Mouse (Mus musculus) left cerebral cortex, postnatal 14 days (tissue): ENCODE data around the gene Fam122a. TPM values are rescaled to one million over a fixed set of nuclear protein-coding genes. Genes with fewer than 3 reads are reported as not detected.

Experiments
- DNase-seq, 2 experiments: peaks; one replicate each; pipeline ENCODE4 v3.0.0; 2021 to 2022; ENCODE audit warnings: low spot score in 2 of 2, mixed read lengths in 1 of 2
- intact Hi-C: fragments of 180-260 bp; cut with DNase I; formaldehyde crosslinking; loops from one replicate; pipeline ENCODE4 v1.15.1; 2025
- long read RNA-seq, 2 experiments: library from polyadenylated mRNA; stranded (forward); transcript quantifications; one replicate each; pipeline ENCODE4 v2.0.0; 2021
- total RNA-seq, 2 experiments: library from RNA; stranded (reverse); gene quantifications; 2 replicates each; pipeline ENCODE4 v1.2.3; 2021

Fam122a gene
- total RNA-seq = 10 to 100 TPM; 26.1 to 31.2 TPM
- long read RNA-seq, experiment 1, transcript Fam122a-201 (1 exons, 855 nt) = major isoform, 28 of 28 reads
- long read RNA-seq, experiment 1, partial matches to known transcripts = 0 of 28 reads
- long read RNA-seq, experiment 1, other reads (novel, unspliced or antisense) = 0 of 28 reads
- long read RNA-seq, experiment 2, transcript Fam122a-201 (1 exons, 855 nt) = major isoform, 18 of 18 reads
- long read RNA-seq, experiment 2, partial matches to known transcripts = 0 of 18 reads
- long read RNA-seq, experiment 2, other reads (novel, unspliced or antisense) = 0 of 18 reads

DNA sequence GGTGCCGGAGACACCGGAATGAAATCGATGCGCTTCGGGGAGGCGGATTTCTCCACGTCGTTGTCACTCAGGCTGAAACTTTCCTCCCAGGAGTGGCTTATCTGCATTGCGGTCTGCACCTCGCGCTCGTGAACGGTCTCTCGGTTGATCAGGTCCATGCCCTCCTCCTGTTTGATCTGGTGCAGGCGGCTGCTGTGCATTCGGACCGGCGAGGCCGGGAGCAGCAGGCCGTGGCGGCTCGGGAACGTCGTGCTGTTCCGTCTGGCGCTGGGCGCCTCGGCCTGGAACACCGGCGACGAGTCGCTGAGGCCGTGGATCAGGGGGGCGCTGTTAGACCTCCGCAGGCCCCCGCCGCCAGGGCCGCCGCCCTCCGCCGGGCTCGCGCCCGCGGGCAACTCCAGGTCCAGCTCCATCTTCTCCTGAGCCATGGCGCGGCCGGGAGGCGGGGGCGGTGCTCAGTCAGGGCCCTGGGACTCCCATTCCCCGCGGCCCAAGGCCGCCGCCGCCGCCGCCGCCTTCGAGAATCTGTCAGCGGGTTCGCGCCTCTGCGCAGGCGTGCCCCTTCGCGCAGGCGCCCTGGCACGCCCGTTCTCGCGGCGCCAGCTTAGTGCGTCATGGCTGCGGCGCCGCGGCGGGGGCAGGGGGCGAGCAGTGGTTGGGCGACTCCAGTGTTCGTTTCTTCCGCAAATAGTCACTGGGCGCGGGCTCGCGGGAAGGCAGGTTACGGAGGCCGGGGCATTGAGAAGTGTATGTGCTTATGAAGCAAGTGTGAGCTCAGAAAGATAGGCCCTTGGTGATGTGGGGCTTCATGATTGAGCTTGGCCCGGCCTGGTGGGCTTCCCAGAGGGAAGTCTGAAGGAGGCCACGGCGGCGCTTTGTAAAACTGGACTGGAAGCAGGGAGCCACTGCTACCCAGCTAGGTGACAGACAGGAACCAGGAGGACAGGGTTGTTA lies at the start of gene Fam122a:
TSS of gene Fam122a (minus strand) at position 428 of the 954 bp plus-strand sequence.
- intact Hi-C loops = loop anchor here (1.0 to 5.0 kb wide), 2 partner anchors 80 to 176 kb away; partner anchors contain the start of gene Pip5k1b
- DNase-seq = peak; percentile 91 to 93

DNA sequence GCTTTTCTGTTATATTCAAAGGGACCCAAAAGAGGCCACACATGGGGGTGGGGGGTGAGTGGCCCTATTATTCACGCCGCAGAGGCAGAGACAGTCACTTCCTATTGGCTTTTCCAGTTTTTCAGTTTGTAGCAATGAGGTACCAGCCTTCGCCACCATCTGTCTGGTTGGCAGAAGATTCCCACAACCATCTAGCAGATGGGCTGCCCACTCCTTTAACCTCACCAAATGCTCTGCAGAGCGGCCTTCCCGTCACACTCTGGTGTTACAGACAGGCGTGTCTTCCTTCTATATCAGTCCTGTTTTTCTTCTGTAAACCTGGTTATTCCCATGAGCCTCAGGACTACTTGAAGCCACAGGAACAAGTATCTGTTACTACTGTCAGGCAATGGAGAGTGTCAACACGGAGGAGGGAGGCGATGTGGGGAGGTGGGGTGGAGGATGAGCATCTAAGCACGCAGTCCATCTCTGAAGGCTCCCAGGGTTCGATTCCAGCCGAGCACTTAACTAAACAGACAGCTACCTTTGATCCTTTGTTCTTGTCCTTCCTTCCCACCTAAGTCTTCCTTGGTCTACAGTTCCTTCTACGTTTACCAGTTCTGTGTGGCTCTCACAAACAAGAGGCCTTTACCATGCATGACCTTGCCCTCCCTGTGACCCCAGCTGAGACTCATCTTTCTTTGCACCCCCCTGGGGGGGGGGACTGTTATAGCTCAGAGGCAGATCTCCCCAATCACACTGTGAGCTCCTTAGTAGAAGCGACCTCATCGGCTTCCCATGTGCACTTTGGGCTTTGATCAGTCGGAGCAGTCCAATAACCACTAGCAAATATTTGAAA lies 46.5 kb upstream of the Fam122a start:
- peak; percentile 33 to 64 for DNase-seq

DNA sequence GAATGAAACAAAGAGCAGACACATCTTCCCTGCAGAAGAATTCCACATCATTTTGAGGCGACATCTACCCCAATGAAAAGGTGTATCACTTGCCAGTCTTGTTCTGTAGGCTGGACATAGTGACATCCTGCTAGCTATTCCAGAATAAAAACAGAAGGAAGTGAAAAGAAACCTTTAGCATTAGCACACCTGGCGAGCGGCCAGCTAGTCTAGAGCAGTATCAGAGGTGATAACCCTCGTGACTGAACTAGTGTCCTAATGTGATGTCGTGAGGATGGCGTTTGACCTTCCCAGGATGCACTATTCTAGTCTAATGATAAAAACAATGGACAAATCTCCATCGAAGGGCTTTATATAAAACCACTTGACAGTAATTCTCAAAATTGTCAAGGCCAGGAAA lies 44.8 kb upstream of the Fam122a start:
- DNase-seq = no peak
- intact Hi-C loops = no loop called here

More for the DNA sequence above, 46.5 kb upstream of the Fam122a start:
- intact Hi-C loops = no loop called here

DNA sequence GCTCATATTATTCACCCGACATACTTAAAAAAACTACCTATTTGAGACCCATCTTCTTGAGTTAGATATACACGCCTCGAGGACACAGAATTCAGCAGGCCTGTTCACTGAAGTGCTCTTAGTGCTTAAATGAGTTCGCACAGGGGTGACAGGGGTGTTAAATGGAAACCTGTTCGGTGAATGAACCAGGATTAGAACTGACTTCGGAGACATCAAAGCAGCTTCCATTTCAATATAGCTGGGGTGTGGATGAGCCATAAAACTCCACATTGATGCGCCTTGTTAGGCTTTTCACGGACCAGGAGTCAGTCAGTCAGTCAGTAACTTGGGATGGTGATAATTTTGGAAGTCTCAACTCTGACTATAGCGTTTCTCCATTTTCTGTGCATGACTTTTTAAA lies 44.0 kb upstream of the Fam122a start:
- intact Hi-C loops = no loop called here
- no peak for DNase-seq

DNA sequence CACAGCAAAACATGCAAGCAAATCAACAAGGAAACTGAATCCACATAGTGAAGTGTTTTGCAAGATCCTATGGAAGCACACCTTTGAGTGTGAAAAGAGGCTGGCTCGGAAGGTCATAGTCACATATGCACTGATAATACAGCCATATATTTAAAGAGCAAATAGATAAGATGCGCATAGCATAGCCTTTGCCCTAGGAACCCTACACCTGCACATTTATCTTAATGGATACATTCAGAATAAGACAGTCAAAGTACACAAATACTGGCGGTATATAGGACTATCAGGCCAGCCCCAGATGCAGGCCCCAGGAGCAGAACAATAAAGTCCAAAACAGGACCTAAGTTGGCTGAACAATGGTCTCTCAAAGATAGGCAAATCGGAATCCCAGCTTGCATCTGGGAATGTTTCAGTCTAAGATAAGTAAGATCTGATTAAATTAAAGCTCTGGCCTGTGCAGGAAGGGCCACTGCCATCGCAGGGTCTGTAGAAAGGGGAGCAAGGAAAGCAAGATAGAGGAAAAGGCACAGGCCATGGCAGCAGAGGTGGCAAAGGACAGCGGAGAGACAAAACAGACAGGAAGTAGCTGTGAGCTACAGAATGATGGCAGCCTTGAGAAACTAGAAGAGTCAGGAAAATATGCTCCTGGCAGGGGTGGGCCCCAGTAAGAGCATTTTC lies 42.7 kb upstream of the Fam122a start:
- DNase-seq = no peak
- intact Hi-C loops = no loop called here

DNA sequence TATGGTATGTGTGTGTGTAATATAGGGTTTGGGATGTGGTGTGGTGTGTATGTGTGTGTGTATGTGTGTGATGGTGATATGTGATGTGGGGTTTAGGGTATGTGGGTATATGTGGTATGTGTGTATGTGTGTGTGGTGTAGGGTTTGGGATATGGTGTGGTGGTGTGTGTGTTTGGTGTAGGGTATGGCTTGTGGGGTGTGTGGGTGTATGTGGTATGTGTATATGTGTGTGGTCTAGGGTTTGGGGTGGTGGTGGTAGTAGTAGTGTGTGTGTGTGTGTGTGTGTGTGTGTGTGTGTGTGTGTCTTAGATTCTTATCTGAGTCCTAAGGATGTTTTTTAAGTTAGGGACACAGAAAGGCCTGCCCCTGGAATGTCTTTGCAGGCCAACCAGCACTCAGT lies 41.2 kb upstream of the Fam122a start:
- no peak for DNase-seq
- intact Hi-C loops = no loop called here

DNA sequence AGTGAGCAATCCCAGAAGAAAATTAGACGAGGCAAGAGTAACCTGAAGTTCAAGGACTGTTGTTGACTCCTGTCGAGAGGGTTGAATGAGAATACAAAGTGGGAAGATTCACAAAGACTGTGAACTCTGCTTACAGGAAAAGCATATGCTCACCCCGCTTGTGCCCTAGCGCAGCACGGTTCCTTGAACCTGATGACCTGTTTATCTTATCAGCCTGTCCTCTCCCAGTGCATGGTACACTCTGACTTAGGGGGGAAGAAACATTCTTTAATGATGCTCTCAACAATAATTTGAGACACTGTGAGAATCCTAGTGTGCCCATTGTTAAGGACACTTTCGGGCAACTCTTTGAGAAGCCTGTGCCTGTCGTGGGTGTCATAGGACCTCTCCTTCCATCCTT lies 39.9 kb upstream of the Fam122a start:
- no peak for DNase-seq
- intact Hi-C loops = no loop called here

DNA sequence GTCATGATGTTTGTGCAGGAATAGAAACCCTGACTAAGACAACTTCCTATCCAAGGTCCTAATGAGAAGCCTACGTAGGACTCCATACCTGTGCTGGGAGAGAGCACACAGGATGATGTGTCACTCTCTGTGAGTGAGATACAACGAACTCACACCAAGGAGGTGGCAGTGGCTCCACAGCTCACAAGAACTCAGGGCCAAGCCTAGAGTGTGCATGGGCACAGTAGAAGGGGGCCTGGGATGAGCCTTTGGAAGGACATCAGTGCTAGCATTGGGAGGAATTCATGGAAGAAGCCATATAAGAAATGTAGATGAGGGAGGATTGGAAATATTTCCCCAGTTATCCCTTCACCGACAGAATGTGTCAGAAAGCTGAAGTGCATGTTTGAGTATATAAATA lies 38.8 kb upstream of the Fam122a start:
- no peak for DNase-seq
- intact Hi-C loops = no loop called here

DNA sequence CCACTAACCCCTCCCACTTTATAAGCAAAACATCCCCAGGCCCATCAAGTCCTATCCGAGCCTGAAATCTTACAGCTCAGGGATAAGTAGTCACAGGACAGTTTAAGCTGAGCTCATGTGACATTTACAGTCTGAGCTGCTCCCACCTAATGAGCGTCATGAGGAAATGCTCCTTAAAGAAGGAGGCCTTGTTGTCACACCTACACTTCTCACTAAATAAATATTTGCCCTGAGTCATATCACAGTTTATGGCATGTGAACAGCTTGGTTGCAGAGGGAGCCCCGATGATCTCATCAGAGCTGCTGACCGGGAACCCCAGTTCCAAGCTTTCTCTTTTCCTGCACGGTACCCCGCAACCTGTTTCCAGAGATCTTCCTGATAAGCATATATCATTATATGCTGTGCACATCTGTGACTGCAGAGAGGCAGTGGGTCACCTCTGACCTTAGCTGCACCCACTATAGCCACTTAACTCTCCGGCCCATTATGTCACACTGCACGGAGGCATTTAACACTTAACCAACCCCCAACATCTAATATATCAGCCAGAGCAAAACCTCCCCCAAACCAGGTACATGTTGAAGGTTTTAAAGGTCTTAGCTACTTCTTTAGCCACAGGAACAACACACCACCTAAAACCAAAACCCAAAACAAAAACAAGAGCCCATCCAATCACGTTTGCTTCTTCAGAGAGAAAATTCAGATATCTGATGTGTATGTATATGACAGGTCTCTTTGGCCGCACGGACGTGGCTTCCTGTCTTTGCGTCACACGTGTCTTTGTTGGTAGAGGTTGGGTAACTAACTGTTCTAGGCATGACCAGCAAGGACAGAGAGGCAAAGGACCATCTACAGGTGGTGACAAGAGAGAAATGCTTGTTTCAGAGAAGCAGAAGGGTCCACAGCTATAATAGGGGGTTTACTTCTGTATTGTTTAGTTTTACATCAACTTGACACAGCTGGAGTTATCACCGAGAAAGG lies 37.8 kb upstream of the Fam122a start:
- no peak for DNase-seq
- intact Hi-C loops = no loop called here

DNA sequence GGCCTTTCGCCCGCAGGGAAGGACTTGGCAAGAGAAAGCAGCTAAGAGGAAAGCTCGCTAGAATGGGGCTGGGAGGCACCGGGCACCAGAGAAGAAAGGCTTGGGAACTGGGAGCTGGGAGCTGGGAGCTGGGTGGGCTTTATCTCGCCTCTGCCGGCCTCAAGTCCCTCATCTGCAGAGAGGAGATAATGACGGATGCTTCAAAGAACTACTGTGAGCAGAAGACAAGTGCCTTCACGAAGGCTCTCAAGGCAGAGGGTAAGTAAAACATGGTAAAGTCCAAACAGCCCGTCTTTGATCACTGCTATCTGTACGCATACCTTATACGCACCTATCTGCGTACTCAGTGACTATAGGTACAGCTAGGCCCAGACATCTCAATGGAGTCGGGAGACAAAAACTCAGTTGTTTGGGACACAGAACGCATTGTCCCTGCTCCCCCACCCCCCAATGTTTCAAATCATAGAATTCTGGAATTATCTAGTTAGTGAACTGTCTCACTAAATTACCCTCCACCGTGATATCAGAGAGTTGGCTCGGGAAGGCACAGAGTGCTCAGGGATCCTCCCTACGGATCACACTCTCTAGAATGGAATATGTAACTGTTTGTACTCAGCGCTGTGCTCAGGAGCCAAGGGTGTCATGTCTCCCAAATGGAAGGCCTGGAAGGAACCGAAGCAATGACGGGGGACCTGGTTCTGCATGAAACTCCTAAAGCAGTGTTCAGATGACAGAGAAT lies 36.1 kb upstream of the Fam122a start:
- intact Hi-C loops = no loop called here
- no peak for DNase-seq

DNA sequence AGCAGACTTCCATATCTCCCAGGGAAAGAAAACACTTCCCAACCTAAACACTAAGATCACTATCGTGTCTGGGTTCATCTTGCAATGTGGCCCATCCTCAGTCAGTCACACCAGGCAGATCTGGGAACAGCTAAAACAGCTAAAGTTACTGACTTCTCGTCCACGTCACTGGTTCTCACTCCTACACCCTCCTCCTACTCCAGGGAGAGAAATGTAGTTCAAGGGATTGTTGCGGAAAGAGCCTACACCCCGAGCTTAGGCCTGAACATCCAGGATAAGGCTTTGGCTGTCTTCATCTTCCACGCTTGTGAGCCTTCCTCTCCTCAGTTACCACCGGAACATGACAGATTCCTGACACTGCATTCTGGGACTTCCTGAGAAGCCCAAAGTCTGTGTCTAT lies 34.8 kb upstream of the Fam122a start:
- DNase-seq = no peak
- intact Hi-C loops = no loop called here

DNA sequence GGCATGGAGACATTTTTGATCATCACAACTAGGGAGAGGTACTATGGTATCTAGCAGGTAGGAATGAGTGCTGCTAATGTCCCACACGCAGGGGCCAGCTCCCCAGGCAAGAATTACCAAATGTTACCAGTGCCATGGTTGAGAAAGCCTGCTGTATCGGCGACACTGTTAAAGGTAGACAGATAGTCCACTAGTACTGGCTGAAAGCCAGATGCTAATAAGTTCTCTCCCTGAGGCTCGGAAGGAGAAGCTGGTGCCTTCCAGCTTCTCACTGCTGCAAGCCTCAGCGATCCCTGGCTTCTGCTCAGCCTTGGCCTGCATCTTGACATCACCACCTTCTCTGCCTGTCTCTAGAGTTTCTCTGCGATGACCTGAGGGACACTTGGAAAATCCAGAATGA lies 32.2 kb upstream of the Fam122a start:
- intact Hi-C loops = no loop called here
- no peak for DNase-seq

DNA sequence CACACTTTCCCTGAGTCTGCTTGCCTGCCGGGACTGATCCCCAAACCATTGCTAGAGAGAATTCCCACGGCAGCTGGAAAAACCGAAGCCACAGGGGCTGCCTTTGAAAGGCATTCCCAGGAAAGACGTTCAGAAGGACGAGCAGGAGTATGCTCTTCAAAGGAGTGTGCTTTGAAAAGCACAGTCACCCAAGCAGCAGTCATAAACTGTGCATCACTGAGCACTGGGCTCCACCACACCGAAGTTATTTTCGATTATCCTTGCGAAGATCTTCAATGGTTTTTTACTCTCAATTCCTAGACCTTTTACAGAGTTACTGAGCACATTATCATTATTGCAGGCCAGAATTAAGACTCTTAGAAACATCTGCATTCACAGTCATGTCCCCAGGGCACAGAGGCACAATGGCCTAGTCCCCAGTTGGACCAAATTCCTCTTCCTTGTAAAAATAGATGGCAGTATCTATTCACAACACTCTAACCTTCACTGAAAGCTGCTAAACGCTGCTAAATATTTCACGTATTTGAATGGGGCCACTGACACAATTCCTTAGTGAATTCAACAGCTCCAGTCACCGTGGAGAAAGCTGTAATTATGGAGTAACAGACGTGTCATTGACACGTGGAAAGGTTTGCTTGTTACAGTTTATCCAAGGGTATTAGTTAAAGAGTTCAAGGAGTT lies 31.1 kb upstream of the Fam122a start:
- intact Hi-C loops = no loop called here
- no peak for DNase-seq

DNA sequence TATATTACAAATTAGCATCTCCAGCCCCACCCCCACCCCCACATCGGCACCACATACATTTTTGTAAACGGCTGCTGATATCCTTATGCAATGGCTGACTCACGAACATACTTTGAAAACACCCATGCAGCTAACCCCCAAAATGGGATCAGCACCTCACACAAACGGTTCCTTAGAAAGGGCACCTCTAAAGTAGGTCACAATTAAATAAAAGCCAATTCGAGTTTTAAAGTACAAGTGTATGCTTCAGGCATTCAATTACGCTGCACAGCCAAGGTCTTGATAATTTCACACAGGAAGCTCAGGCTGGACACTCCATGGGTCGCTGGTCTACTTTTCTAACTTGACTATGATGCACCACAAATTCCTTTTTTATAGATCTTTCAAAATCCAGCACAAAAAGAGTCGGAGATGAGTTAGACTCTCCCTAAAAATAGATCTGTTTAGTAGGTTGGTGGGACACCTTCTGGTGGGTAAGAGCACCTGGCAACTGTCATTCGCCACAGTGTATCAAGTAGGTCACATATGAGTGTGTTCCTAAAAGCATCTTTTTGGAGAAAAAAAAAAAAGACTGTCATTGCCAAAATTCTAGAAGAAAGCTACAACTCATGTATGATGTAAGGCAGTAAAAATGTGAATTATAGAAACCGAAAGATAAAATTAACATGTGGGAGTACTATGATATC lies 25.7 kb upstream of the Fam122a start:
- intact Hi-C loops = no loop called here
- no peak for DNase-seq

DNA sequence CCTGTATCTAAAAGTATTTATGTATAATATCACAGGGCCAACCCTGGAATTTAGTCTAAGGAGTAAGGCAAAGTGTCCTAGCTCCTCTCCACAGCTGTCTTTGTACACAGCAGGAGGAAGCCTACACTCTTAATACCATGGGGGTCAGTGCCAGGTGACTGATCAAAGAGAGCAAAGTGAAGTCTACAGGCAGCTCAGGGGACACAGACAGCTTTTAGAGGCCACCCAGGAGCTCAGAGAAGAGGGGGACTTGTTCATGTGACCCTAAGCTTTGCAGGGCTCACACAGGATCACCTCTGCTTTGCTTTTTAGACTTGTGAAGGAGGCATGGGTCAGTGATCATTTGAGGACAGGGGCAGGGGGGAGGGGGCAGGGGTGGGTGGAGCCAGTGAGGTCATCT lies 24.4 kb upstream of the Fam122a start:
- DNase-seq = no peak

DNA sequence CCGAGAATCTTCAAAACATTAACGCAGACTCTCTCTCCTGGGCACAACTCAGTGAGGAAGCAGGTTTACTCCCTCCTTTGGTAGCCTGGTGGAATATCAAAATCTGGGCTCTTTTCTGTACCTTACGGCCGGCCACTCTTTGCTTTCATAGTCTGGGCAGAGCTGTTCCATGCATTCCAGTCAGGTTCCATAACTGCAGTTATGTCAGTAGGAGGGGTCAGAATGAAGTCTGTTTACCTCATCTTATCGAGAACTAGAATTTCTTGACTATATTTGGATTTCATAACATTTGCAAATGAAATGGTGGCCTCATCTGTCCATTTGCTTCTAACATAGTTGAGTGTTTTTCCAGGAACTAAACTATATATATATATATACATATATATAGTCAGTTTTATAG lies 23.3 kb upstream of the Fam122a start:
- DNase-seq = no peak
- intact Hi-C loops = no loop called here

More for the DNA sequence above, 24.4 kb upstream of the Fam122a start:
- intact Hi-C loops = no loop called here
